Mouse (Mus musculus) urinary bladder, postnatal 4 days (tissue): ENCODE measurements at regions not wholly inside any gene's neighbourhood (a gene's known extent, or its start where the extent isn't known, plus 50 kb on each side); places are given as distances from the start of the nearest gene placed in this dataset.

Source experiments
- DNase-seq, 2 experiments: peaks; one replicate each; pipeline ENCODE4 v3.0.0; 2021 to 2022; ENCODE audit warnings: low spot score in 2 of 2

DNA sequence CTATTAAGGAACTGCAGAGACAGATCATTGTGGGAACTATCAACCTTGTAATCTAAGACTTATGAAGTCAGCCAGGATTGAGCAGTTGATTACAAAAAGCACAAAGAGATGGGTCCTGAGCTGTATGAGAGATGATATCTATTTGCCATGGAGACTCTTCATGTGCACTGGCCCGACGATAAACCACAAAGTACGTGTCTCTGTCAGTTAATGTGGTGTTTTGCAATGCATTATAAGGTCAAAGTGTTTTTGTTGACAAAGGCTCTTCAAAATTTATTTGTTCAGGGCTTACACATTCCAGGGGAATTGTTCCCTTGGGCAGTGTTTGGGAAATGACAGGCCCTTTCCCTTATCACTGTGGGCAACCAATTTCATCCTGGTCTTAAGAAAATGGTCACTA lies 65.7 kb upstream of the Thpo start:
- DNase-seq: no peak

DNA sequence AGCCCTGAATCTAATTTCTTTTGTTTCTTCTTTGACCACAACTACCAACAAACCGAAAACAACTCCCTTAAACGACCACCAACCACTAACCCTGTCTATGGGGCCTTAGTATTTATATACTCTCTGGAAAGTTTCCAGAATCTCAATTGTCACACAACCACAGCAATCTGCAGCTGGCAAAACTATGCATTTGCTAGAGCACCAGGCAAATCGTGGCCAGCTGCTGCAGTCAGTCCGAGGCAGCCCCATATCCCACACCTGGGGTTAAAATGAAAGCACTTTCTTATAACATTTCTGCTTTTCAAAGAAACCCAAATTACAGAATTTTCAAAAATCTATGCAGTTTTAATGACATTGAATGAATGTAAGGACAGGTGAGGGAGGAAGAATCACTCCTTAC lies 63.8 kb upstream of the Thpo start:
- DNase-seq: no peak

DNA sequence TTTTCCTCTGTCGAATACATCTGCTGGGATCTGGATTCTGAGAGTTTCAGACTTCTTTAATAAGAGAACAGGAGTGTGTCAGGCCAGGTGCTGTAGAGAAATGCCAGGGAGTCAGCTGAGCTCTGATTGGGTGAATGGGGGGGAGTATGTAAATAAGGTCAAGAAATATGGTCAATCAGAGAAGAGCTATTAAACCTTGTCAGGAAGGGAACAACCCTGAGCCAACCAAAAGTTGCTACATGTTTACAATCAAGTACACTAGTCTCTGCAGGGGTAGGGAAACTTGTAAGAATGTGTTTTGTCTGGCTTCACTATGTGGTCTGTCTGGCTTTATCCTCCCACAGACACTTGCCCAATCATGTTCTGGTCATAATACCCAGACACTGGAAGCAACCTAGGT lies 60.4 kb upstream of the Thpo start:
- no peak for DNase-seq
